Comparison of ENCODE assay signal across 25 mouse cellular contexts in genomic region chr5:110659682-110660081, GRCm38 (mm10). TPM values are rescaled to one million over a fixed set of nuclear protein-coding genes. Genes with fewer than 3 reads are reported as not detected.
DNase-seq lines count a peak whose midpoint lies in the region; ATAC-seq and TF ChIP-seq lines count a peak whose summit lies in the region.
"Had no signal": no experiment of that assay in that cellular context is flagged by ENCODE, and none has a peak within 500 bp of the region (broad histone marks: within the 10 kb centered on the region; RNA-seq: fewer than 3 reads in every experiment).

No protein-coding gene starts in this region.

- H3ac ChIP-seq in myocyte (ENCODE audit: control insufficient read depth, insufficient read length): no peak overlapping the region

- no peaks in the 10 kb centered on the region for H3K4me1 ChIP-seq in liver, adult 2 months (ENCODE audit: control insufficient read depth, insufficient read depth, low read length)
- H3K4me1 ChIP-seq in liver, embryonic 11.5 days (replicated peaks; ENCODE audit: control insufficient read depth, insufficient read depth, low read length): peaks cover under 1% of the 10 kb centered on the region; the same call in 1 of the 2 replicates
- H3K4me1 ChIP-seq: embryonic facial prominence, embryonic 12.5 days; forebrain, embryonic 12.5 days; forebrain, embryonic 15.5 days; hindbrain, embryonic 15.5 days had no signal

- H3K9ac ChIP-seq in liver, adult 2 months (ENCODE audit: low read depth, low read length): no peak overlapping the region
- H3K9ac ChIP-seq in liver, embryonic 11.5 days (ENCODE audit: low read depth, low read length): no peak overlapping the region
- H3K9ac ChIP-seq: embryonic facial prominence, embryonic 12.5 days; embryonic facial prominence, embryonic 15.5 days; forebrain, embryonic 12.5 days; forebrain, embryonic 15.5 days; hindbrain, embryonic 12.5 days; hindbrain, embryonic 15.5 days had no signal

- H3K79me2 ChIP-seq in liver, adult 2 months (ENCODE audit: control insufficient read depth, insufficient read depth, low read length): no peaks in the 10 kb centered on the region
- peaks cover 3% of the 10 kb centered on the region for H3K79me2 ChIP-seq in myocyte (ENCODE audit: control insufficient read depth, insufficient read depth)

- H3K9me3 ChIP-seq in liver, embryonic 11.5 days (ENCODE audit: control insufficient read depth, low read length): no peaks in the 10 kb centered on the region
- H3K9me3 ChIP-seq: embryonic facial prominence, embryonic 12.5 days; embryonic facial prominence, embryonic 15.5 days; forebrain, embryonic 12.5 days; forebrain, embryonic 15.5 days; G1E; hindbrain, embryonic 12.5 days; hindbrain, embryonic 15.5 days had no signal

- H3K27me3 ChIP-seq in liver, adult 2 months (ENCODE audit: control insufficient read depth, insufficient read depth, low read length): no peaks in the 10 kb centered on the region
- no peaks in the 10 kb centered on the region for H3K27me3 ChIP-seq in liver, embryonic 11.5 days (replicated peaks; ENCODE audit: control insufficient read depth, insufficient read depth, low read length)
- H3K27me3 ChIP-seq in myocyte (ENCODE audit: control insufficient read depth, insufficient read depth, insufficient read length): no peaks in the 10 kb centered on the region
- H3K27me3 ChIP-seq: CH12.LX; embryonic facial prominence, embryonic 12.5 days; embryonic facial prominence, embryonic 15.5 days; forebrain, embryonic 12.5 days; forebrain, embryonic 15.5 days; hindbrain, embryonic 12.5 days; hindbrain, embryonic 15.5 days had no signal

- no peak for TF ChIP-seq CTCF in liver, adult 2 months (IDR thresholded peaks at IDR 0.05; ENCODE audit: low read depth, low read length)

- no peak for TF ChIP-seq POLR2A in liver, adult 2 months (IDR thresholded peaks at IDR 0.05; ENCODE audit: extremely low read depth, insufficient read depth, low read length)
- TF ChIP-seq POLR2A in myocyte (IDR thresholded peaks at IDR 0.05; ENCODE audit: insufficient read length, low read depth): no peak

- no peak overlapping the region for H3K4me2 ChIP-seq in liver, embryonic 11.5 days
- H3K4me2 ChIP-seq in myocyte (ENCODE audit: low read depth): peak overlapping the region; percentile 60
- H3K4me2 ChIP-seq: embryonic facial prominence, embryonic 12.5 days; embryonic facial prominence, embryonic 15.5 days; forebrain, embryonic 12.5 days; forebrain, embryonic 15.5 days; heart, embryonic 11.5 days; hindbrain, embryonic 12.5 days; hindbrain, embryonic 15.5 days had no signal

- H3K4me3 ChIP-seq in liver, adult 2 months (ENCODE audit: insufficient read depth, low read depth, low read length): no peak overlapping the region
- H3K4me3 ChIP-seq in liver, embryonic 11.5 days (ENCODE audit: low read depth, low read length): no peak overlapping the region
- H3K4me3 ChIP-seq in myocyte: no peak overlapping the region
- H3K4me3 ChIP-seq: embryonic facial prominence, embryonic 12.5 days; embryonic facial prominence, embryonic 15.5 days; erythroblast, embryonic 14.5 days; forebrain, embryonic 12.5 days; forebrain, embryonic 15.5 days; heart, adult 2 months; hindbrain, embryonic 12.5 days; hindbrain, embryonic 15.5 days had no signal

- no peak overlapping the region for H3K27ac ChIP-seq in liver, adult 2 months (replicated peaks; ENCODE audit: insufficient read depth, low read depth, low read length)
- no peak overlapping the region for H3K27ac ChIP-seq in liver, embryonic 11.5 days (ENCODE audit: low read depth, low read length)
- H3K27ac ChIP-seq: embryonic facial prominence, embryonic 12.5 days; embryonic facial prominence, embryonic 15.5 days; forebrain, embryonic 12.5 days; forebrain, embryonic 15.5 days; heart, adult 2 months; hindbrain, embryonic 12.5 days; hindbrain, embryonic 15.5 days had no signal

- peak; percentile 27 for DNase-seq in liver, adult 2 months (ENCODE audit: extremely low read depth, low read depth, low spot score)
- DNase-seq in liver, embryonic 11.5 days (ENCODE audit: low spot score): no peak
- DNase-seq in NIH3T3 (ENCODE audit: low read depth): peak; percentile 61
- DNase-seq in cerebellum, adult 18-20 months: no peak
- no peak for DNase-seq in lung, postnatal 4 days
- DNase-seq: adrenal gland, adult 8-10 months; adrenal gland, postnatal 25 days; cerebellum, adult 11-12 months; cerebellum, adult 9-11 months; cerebellum, postnatal 25 days; gastrocnemius, postnatal 10 days; gastrocnemius, postnatal 36 days; heart, adult 2 months had no signal

- ATAC-seq in liver, embryonic 11.5 days (replicated peaks; ENCODE audit: low FRiP score): no peak
- ATAC-seq: forebrain, embryonic 15.5 days; intestine, postnatal 0 days had no signal

- H3K36me3 ChIP-seq in liver, adult 2 months (ENCODE audit: control insufficient read depth, insufficient read depth, low read length): peaks cover 39% of the 10 kb centered on the region
- H3K36me3 ChIP-seq in liver, embryonic 11.5 days (ENCODE audit: control insufficient read depth, insufficient read depth, low read length): peaks cover 55% of the 10 kb centered on the region
- H3K36me3 ChIP-seq in myocyte (ENCODE audit: control insufficient read depth, insufficient read depth): peaks cover 49% of the 10 kb centered on the region

TF ChIP-seq in myocyte, 11 proteins besides CTCF, POLR2A, EP300 and RAD21:
- TF ChIP-seq POLR2AphosphoS2 (IDR thresholded peaks at IDR 0.05; ENCODE audit: insufficient read length, low read depth) (no peak), MYOD1 (IDR thresholded peaks at IDR 0.05; ENCODE audit: control insufficient read depth in 1 of 3, insufficient read length in 2 of 3, low read depth in 2 of 3) (no peak), CEBPB (IDR thresholded peaks at IDR 0.05; ENCODE audit: insufficient read depth, poor library complexity, severe bottlenecking) (peak; percentile 70), SRF (IDR thresholded peaks at IDR 0.05; ENCODE audit: control insufficient read depth, insufficient read length, low read depth) (no peak)

RNA-seq across cellular contexts. Expression of gene Ddx51, which starts 6.4 kb away (rescaled TPM):
- total RNA-seq in liver, adult 2 months (2014; rRNA removed): 2.4 TPM in 2 replicates
- polyA plus RNA-seq in liver, adult 2 months (2012; rRNA removed): 9.2 and 12.2 TPM in 2 replicates
- 37.1 and 44.6 TPM in 2 replicates for polyA plus RNA-seq in liver, embryonic 11.5 days (2014; fragmentation: Nextera tagmentation; extraction: Ambion mirVana)
- polyA plus RNA-seq in myocyte (2012; fragmentation: generic; extraction: Trizol): 13.9 TPM

RNA-seq across cellular contexts. Expression of gene Noc4l, which starts 6.5 kb away (rescaled TPM):
- total RNA-seq in liver, adult 2 months (2014; rRNA removed): 2.7 and 3.2 TPM in 2 replicates
- 24.1 and 38.5 TPM in 2 replicates for polyA plus RNA-seq in liver, adult 2 months (2012; rRNA removed)
- 128 and 131 TPM in 2 replicates for polyA plus RNA-seq in liver, embryonic 11.5 days (2014; fragmentation: Nextera tagmentation; extraction: Ambion mirVana)
- polyA plus RNA-seq in myocyte (2012; fragmentation: generic; extraction: Trizol): 42.5 TPM

Comparison
In these comparisons a context has a peak if more than half of its experiments do, and no peak if none do; other contexts are left out.
1. DNase-seq: peak in liver, adult 2 months (single experiment) and NIH3T3 (single experiment); none in liver, embryonic 11.5 days (single experiment), cerebellum, adult 18-20 months (0 of 2) and lung, postnatal 4 days (0 of 2).